Mouse (Mus musculus): Measurements from ENCODE around the gene Cryl1. TPM values are rescaled to one million over a fixed set of nuclear protein-coding genes. Genes with fewer than 3 reads are reported as not detected.
A peak's percentile ranks its signal among the peaks of the same experiment; 100 is the strongest.

Cryl1 gene
- total RNA-seq, 2 experiments from 2014 or later, result 10.4 to 15.3 TPM

DNA sequence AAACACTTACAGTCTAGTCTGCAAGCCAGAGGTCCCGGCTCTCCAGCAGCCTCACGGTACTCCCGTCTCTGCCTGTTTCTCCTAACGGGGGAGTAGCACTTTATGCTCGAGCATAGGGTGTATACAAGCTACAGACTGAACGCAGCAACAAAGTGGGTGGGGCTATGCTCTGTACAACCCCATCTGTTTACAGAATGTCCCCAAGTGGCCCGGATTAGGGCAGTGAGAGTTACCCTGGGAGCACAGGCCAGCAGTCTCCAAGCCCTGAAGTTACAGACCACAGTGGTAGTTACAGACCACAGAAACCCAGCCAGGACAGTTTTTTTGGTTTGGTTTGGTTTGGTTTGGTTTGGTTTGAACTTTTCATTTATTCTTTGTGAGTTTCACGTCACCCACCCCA lies 22.3 kb downstream of the Cryl1 start:
- no peak for ATAC-seq (replicated peaks; ENCODE audit: poor library complexity, severe bottlenecking)

DNA sequence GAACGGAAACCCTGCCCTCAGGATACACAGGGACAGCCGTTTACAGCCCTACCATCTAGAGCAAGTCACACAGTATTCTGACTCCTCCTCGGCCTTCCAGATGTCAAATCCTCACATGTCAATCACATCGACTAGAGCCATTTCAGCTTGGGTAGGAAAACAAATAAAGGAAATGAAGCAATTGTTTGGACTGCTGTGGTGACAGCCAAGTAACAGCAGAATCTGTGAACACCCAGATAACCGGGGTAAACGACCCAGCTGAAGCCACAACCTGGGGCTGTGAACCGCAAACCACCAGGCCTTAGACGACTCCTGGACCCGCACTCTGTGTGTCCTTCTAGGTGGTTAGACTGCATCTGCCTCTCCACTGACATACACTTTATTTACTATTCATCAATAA lies 23.1 kb downstream of the Cryl1 start:
- no peak for ATAC-seq (replicated peaks; ENCODE audit: poor library complexity, severe bottlenecking)

DNA sequence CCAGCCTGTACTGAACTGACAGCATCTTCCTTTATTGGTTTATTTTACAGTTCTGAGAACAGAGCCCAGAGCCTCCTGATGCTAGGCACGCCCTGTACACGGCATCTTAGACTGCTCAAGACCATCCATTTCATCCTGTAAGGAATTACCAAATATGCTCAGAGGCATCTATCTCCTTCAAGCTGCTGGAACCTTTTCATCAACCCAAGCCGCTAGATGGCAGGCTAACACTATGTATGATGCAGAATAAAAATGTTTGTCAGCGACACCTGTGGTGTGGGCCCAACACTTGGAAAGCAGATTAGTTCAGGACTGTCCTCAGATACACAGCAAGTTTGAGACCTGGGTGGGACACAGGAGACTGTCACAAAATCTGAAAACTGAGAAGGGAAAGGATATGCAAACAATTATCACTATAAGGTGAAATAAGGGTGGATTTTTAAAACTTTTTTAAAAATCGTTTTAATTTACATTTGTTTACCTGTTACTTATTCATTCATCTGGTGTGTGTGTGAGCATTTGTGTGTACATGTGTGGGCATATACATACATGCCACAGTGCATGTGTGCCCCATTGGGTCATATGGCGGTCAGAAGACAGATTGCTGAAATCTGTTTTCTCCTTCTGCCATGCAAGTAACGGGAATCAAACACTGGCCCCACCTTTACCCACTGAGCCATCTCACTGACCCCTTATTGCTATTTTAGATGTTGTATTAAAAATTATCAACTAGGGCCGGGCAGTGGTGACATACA lies 25.8 kb downstream of the Cryl1 start:
- ATAC-seq (replicated peaks; ENCODE audit: poor library complexity, severe bottlenecking), result peak; percentile 91

DNA sequence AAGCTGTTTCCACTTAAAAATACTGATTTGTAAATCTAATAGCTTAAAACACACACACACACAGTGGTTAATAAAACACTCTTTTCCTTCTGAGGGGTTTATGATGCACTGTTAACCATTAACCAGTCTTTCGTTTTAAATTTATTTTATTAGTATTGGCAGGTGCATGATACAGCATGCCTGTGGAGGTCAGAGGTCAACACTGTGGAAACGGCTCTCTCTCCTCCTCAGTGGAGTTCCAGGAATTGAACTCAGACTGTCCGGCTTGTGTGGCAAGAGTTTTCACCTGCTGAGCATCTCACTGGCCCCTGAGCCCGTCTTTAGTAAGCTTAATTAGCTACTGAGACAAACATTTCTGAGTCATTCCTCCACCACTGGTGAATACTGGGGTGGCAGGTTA lies 31.0 kb downstream of the Cryl1 start:
- no peak for ATAC-seq (replicated peaks; ENCODE audit: poor library complexity, severe bottlenecking)

DNA sequence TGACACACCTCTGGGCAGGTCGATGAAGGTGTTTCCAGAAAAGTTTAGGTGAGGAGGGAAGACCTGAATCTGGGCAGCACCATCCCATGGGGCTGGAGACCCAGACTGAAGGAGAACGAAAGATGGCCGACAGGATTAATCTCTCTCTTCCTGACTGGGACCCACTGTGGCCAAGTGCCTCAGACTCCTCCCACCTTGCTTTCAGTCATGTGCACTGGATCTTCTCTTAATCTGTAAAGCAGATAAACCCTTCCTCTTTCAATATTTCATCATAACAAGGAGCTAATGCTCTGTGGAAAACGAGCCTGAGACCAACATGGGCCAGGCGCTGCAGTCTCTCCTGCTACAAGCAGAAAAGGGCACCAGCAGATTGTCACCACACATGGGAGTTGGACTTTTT lies 31.6 kb downstream of the Cryl1 start:
- ATAC-seq (replicated peaks; ENCODE audit: poor library complexity, severe bottlenecking), result peak; percentile 98

DNA sequence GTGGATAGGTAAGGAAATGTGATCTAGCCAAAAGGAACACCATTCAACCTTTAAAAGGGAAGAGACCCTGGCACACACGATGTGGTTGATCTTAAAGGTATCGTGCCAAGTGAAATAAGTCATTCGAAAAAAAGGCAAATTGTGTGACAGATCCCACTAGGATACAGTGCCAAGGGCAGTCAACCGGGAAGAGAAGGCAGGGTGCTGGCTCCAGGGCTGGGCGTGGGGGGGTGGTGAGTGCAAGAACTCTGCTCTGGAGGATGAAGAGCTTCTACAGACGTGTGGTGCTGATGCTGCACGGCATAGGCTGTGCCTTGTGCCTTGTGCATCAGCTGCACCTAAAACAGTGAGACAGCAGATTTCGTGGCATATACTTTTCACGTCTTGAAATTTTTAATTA lies 33.0 kb downstream of the Cryl1 start:
- no peak for ATAC-seq (replicated peaks; ENCODE audit: poor library complexity, severe bottlenecking)

DNA sequence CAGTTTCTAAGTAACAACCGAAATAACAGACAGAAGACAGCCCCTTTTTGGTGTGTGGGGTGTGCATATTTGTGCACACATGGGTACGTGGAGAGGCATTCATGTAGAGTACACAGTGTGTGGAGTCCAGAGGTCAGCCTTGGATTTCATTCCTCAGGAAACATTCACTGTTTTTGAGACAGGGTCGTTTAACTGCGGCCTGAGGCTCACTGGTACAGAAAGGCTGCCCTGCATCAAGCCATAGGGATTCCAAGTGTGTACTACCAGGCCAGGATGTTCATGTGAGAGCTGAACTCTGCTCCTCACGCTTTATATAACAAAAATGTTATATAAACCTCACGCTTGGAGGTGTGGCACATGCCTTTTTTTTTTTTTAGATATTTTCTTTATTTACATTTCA lies 34.5 kb downstream of the Cryl1 start:
- no peak for ATAC-seq (replicated peaks; ENCODE audit: poor library complexity, severe bottlenecking)

DNA sequence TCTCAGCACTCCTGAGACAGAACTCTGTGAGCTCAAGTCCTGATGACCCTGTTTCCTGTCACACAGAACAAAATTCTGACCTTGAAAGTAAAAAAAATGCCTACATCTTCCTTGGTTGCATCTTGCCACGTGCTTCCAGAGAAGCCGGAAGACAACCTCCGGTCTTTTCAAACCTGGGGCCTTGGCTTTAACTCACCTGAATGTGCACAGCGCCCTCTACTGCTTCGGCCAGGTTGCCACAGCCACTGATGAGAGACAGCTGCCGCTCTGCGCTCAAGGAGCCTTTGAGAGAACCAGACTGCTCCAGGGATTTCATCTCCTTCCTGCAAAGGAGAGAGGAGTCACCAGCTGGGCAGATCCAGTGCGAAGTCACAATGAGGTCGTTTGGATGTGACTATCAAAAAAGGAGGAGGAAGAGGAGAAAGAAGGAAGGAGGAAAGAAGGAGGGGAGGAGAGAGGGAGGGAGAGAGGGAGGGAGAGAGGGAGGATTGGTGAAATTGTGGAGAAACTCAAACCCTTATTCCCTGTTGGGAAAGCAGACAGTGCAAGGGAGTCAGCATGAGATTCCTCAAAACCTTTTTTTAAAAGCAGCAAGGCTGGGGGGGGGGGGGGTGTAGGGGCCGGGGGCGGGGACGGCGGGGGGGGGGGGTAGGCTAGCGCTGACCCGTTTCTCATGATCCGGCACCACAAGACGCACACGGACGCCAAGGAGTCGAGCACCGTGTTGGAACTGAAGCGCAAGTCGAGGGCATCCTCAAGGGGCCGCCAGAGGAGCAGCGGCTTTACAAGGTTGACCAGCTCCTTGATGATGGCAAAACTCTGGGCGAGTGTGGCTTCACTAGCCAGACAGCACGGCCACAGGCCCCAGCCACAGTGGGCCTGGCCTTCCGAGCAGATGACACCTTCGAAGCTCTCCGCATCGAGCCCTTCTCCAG lies 35.3 kb downstream of the Cryl1 start:
- ATAC-seq (replicated peaks; ENCODE audit: poor library complexity, severe bottlenecking), result peak; percentile 52

DNA sequence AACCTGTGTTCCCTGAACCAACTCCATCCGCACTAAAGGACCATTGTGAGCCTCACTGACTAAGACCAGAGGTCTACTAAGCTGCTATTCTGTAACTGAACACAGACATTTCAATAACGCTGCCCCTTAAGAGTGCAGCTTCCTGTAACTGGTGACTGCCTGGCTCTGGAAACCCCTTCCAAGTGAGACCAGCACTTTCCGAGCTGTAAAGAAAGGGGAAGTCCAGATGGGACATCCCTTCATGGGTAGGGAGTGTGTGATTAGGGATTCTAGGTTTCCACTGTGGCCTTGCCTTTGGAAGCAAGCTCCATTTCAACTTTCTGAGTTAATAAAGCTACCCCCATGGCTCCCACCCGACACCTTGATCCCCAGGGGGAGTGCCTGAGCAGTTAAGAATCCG lies 41.3 kb downstream of the Cryl1 start:
- ATAC-seq (replicated peaks; ENCODE audit: poor library complexity, severe bottlenecking), result peak; percentile 95

DNA sequence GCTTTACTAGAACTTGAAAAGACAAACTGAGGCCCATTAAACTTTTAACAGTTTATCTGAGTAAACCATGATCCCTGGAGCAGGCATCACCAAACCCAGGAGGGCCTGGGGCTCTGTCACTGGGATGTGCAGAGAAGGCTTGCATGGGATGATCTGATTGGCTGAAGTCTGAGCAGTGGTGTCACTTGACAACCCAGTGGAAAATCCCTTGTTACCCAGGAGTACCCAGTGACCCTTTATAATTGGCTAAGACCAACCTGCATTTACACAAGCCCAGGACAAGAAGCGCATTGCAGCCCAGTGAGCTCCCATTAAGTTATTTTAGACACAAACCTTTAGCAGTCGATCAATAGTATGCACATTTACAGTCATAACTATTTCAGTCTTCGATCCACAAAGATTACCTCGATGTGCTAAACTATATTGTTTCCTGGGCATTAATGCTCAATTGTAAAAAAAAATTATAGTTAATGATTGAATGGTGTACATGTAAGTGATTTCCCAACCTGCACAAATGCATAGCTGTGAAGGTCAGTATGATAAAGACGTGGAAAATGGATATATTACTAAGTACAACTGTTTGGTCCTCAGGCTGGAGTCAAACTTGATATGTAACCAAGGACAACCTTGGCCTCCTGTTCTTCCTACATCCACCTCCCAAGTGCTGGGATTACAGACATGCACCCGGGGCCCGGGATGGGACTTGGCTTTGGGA lies 46.7 kb downstream of the Cryl1 start:
- ATAC-seq (replicated peaks; ENCODE audit: poor library complexity, severe bottlenecking), result no peak

DNA sequence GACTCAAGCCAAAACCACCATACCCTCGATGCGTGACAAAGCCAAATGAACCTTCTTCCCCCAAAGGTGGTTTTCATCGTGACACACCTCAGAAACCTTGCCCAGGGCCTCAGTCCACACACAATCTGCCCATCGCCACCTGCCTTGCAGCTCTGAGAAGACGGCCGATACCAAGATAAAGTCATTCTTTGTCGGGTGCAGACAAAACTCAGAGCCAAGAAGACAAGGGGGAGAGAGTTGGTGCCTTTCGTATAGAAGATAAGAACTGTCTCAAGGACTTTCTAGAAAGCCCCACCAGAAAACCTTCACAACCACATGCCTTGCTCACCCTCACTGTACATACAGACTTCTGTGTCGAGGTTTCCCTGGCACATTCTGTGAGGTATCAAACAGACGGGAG lies 48.4 kb downstream of the Cryl1 start:
- no peak for ATAC-seq (replicated peaks; ENCODE audit: poor library complexity, severe bottlenecking)

DNA sequence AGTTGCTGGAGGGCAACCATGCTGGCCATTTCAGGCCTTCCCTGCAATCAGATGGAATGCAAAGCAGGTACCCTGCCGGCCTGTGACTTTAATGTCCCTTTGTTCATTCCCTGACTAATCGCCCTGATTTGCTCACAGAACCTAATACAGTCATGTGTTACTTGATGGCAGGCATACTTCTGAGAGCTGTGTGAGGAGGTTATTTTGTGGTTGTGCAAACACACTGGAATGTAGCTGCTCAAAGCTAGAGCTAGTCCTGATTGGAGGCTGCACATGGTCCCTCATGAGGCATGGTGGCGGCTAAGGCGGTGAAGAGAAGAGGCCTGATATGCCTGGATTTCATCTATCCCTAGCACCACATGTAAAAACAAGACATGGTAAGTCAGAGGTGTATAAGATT lies 50.2 kb downstream of the Cryl1 start:
- no peak for ATAC-seq (replicated peaks; ENCODE audit: poor library complexity, severe bottlenecking)

DNA sequence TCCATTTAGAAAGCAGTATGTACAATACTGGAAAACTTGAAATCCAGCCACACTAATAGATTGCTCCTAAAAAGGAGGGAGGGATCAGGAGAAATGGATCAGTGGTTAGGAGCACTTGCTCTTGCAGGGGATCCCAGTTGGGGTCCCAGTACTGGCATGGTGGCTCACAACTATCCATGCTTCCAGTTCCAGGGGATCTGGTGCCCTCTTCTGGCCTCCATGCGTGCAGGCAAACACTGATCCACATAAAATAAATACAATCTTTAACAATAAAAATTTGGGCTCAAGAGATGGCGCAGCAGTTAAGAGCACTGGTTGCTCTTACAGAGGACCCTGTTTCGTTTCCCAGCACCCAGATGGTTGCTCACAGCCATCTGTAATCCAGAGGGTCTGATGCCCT lies 52.2 kb downstream of the Cryl1 start:
- no peak for ATAC-seq (replicated peaks; ENCODE audit: poor library complexity, severe bottlenecking)

DNA sequence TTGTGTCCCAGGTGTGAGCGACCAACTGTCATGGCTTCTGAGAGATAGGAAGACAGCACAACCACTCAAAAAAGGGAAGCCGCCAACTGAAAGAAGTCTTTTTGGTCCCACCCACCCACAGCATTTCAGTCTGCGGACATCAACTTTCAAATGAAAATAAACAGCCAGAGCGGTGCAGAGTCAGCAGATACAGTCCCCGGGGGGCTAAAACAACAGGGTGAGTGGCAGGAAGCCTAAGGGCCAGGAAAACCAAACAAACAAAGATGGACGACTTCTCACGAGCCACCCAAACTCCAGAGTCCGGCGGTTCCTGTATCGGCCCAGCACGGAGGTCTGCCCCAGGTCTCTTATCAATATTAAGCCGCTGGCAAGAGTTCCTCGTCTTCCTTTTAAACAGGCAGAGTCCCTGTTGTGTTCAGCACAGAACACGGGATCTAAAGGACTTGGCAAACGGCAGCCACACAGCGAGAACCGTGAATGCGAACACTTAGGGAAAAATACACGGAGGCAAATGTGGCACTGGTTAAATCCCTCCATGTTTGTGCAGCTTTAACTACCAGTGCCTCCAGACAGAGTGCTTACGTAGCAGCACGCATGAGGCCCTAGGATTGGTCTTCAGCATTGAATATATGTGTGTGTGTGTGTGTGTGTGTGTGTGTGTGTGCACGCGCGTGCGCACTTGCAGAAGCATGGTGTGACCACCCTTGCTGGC lies 53.4 kb downstream of the Cryl1 start:
- no peak for ATAC-seq (replicated peaks; ENCODE audit: poor library complexity, severe bottlenecking)

DNA sequence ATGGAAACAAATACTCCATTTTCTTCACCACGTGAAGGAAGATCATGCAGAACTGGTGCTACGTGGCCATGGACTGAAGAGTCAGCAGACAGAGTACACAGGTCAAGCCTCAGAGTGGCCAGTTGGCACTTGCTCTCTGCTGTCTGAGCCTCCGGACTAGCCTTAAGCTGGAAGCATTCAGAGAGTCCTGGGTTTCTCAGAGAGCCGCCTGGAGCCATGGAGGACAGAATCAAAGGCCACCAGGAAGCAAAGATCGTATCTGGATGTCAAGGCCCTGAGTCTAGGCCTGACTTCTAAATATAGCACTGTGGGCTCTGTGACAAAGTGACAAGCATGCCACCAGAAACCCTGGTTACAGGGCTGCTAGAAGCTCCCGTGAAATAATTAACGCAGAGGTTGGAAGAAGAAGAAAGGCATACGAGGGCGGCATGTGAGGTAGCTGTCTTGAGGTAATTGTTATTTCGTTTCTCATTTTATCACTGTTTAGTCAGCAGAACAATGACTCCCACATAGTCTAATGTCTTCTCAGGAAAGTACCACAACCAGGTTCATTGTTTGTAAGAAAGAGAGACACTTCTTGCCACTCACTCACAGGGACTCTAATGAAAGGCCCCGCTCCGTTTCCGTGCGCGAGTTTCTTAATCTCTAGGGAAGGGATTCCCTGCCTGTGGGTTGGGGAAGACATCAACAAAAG lies 55.1 kb downstream of the Cryl1 start:
- ATAC-seq (replicated peaks; ENCODE audit: poor library complexity, severe bottlenecking), result no peak

DNA sequence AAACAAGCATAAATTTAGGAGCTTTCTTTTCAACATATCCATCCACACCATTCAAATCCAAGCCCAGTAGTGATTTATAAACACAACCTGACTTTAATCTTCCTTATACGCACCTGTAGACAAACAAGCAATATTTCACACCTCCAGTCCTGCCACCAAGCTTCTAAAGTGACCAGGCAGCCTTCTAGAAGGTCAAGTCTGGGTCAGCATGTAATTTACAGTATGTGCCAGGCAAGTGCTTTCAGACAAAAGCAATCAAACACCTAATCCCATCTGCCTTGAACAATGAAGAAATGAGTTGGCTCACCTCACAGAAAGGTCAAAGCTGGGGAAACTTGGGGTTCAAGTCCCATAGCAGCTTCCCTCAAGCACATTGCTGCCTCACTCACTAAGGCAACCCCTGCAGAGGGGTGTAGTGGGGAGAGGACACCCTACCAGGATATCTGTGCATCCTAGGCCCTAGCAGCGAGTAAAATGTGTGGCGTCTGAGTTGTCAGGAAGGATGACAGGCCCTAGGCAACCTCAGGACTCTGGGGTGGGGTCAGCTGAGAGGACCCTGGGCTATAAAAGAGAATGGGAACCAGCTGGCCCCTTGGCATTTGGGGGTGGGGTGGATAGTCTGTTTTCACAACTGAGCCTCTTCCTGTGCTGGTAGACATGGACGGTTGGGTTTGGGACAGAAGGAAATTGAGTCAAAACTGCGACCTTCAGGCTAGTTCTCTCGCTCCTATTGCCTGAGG lies 55.8 kb downstream of the Cryl1 start:
- ATAC-seq (replicated peaks; ENCODE audit: poor library complexity, severe bottlenecking), result no peak

DNA sequence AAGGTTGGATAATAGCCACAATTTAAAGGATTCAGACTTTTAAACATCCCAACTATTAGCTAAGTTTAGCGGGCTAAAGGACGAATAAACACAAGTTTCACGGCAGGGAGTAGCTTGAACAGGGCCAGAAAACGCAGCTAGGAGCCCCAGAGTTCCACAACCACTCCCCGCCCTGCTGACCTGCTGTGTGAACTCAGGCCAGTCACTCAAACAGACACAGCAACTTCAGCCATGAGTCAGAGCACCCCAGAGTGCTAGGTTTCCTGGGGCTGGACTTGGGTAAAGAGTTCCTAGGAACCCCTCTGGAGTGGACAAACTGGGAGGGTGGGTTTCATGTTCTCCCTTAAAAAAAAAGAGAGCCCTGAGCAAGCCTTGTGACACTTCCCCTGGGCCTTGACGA lies 59.7 kb downstream of the Cryl1 start:
- no peak for ATAC-seq (replicated peaks; ENCODE audit: poor library complexity, severe bottlenecking)

DNA sequence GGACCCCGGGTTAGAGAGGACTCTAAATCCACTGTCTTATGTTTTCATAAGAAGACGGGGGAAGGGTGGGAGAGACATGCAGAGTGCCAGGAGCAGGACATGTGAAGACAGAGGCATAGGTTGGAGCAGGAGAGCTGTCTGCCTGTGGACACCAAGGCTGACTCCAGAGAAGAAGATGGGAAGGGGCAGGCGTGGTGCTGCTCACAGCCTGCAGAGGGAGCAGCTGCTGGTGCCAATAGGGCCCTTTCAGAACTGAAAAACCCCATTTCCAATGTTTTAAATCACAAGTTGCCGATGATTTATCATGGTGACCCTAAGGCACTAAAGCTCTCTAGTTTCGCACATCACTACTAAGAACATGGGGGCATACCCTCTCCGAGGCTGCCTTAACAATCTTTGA lies 63.5 kb downstream of the Cryl1 start:
- ATAC-seq (replicated peaks; ENCODE audit: poor library complexity, severe bottlenecking), result peak; percentile 44; the same call in 1 of the 2 replicates

DNA sequence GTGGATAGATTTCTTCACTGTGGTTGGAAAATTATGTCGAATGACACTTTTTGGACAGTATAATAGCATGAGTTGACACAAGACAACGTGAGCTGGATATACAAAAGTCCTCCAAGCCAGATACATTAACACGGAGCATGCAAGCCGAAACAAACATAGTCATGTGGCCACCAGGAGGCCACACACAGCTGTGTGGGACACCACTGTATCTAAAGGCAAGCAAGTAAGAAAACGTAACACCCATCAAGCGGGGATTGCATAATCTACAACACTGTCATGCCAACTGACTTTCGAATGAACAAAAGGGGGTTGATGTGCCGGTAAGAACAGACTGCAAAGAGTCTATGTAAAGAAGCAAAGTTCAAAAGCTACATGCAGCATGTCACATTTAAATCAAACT lies 65.8 kb downstream of the Cryl1 start:
- ATAC-seq (replicated peaks; ENCODE audit: poor library complexity, severe bottlenecking), result peak; percentile 68
